Mouse (Mus musculus) stomach, embryonic 16.5 days (tissue): ENCODE data around the gene Haus4. TPM values are rescaled to one million over a fixed set of nuclear protein-coding genes. Genes with fewer than 3 reads are reported as not detected.

ENCODE experiments used
- polyA plus RNA-seq: library from polyadenylated mRNA; unstranded; fragments of >200 nt; fragmentation: Nextera tagmentation; extraction: Ambion mirVana; gene quantifications from 2 replicates; pipeline ENCODE4 v1.2.1, GENCODE M21; 2015

Haus4 gene
- polyA plus RNA-seq, 1 experiment from 2014 or later: 44.4 TPM

Other genes with a start within 250 kb of the Haus4 start
- gene Oxa1l, start 193.8 kb downstream of the Haus4 start, polyA plus RNA-seq: 33.7 and 35.6 TPM in 2 replicates
- 19.0 and 23.0 TPM in 2 replicates for gene Slc7a7, start 136.8 kb downstream of the Haus4 start, polyA plus RNA-seq
- 206 and 264 TPM in 2 replicates for gene Mrpl52, start 127.7 kb downstream of the Haus4 start, polyA plus RNA-seq
- gene Mmp14, start 123.0 kb downstream of the Haus4 start, polyA plus RNA-seq: 120 and 126 TPM in 2 replicates
- 39.6 and 40.3 TPM in 2 replicates for gene Lrp10, start 90.5 kb downstream of the Haus4 start, polyA plus RNA-seq
- 1.5 TPM in 2 replicates for gene Rem2, start 78.5 kb downstream of the Haus4 start, polyA plus RNA-seq
- gene Prmt5, start 37.1 kb downstream of the Haus4 start, polyA plus RNA-seq: 66.5 and 71.1 TPM in 2 replicates
- gene Ajuba, start 22.9 kb upstream of the Haus4 start, polyA plus RNA-seq: 19.5 and 20.6 TPM in 2 replicates
- gene 4931414P19Rik, start 51.4 kb upstream of the Haus4 start, polyA plus RNA-seq: 8.2 and 9.0 TPM in 2 replicates
- gene Psmb5, start 63.4 kb upstream of the Haus4 start, polyA plus RNA-seq: 346 and 368 TPM in 2 replicates
- gene Psmb11, start 66.8 kb upstream of the Haus4 start, polyA plus RNA-seq: not detected in 2 replicates
- not detected in 2 replicates for gene Gm17606, start 86.3 kb upstream of the Haus4 start, polyA plus RNA-seq
- 1.6 and 2.2 TPM in 2 replicates for gene Cdh24, start 86.7 kb upstream of the Haus4 start, polyA plus RNA-seq
- 68.3 and 76.6 TPM in 2 replicates for gene 1700123O20Rik, start 131.6 kb upstream of the Haus4 start, polyA plus RNA-seq
- 89.1 and 101 TPM in 2 replicates for gene Acin1, start 132.3 kb upstream of the Haus4 start, polyA plus RNA-seq
- 0.15 and 0.19 TPM in 2 replicates for gene Gm29776, start 144.2 kb upstream of the Haus4 start, polyA plus RNA-seq
- gene Cebpe, start 157.6 kb upstream of the Haus4 start, polyA plus RNA-seq: 0.88 and 1.2 TPM in 2 replicates
- 9.9 and 10.2 TPM in 2 replicates for gene Slc7a8, start 227.3 kb upstream of the Haus4 start, polyA plus RNA-seq